Mouse (Mus musculus): Measurements from ENCODE around the gene Rab11fip4. TPM values are rescaled to one million over a fixed set of nuclear protein-coding genes. Genes with fewer than 3 reads are reported as not detected.

Rab11fip4 gene
- polyA plus RNA-seq, 1 experiment from 2014 or later: 23.3 TPM

- DNase-seq (ENCODE audit: extremely low spot score, low spot score): no peak
- no peak overlapping the region for H3K4me3 ChIP-seq
- H3K9me3 ChIP-seq: no peaks in the 10 kb centered on the region
- WGBS: 90% methylated on average over 5 of the region's 5 CpGs
- peaks cover 18% of the 10 kb centered on the region for H3K36me3 ChIP-seq (replicated peaks)
- peaks cover 11% of the 10 kb centered on the region for H3K4me1 ChIP-seq
- H3K27ac ChIP-seq: no peak overlapping the region
- H3K27me3 ChIP-seq (ENCODE audit: poor library complexity, severe bottlenecking): no peaks in the 10 kb centered on the region
These were observed 32.0 kb downstream of the Rab11fip4 start for GRCm38 (mm10) chr11:79623029-79623428.

DNA sequence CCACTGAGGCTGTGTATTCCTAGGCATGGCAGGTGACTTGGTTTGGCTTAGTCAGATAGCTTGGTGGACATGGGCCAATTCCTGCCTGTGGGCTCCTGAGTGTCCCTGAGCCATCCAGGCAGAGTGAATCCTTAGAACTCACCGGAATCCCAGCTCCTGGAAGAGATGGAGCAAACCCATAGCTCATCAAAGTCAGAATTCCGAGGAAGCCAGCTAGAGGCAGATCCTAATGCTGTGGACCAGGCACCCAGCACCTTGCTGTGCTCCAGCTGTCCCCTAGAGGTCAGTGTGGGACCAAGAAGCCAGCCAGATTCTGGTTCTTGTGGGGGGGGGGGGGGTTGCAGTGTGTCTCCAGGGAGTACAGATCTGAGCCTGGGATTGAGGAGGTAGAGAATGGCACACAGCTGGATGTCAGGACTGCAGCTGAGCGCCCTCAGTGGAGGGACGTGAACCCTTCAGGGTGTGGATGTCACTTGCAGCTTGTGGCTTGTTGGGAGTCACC lies 33.8 kb downstream of the Rab11fip4 start:
- 28% methylated on average over 4 of the region's 4 CpGs for WGBS
- peak; percentile 58 for DNase-seq (ENCODE audit: extremely low spot score, low spot score)
- H3K4me1 ChIP-seq: peaks cover 11% of the 10 kb centered on the region
- H3K36me3 ChIP-seq (replicated peaks): peaks cover 18% of the 10 kb centered on the region
- H3K27ac ChIP-seq: no peak overlapping the region; the same call in 1 of the 2 replicates
- H3K9me3 ChIP-seq: no peaks in the 10 kb centered on the region
- H3K27me3 ChIP-seq (ENCODE audit: poor library complexity, severe bottlenecking): no peaks in the 10 kb centered on the region
- H3K4me3 ChIP-seq: no peak overlapping the region

DNA sequence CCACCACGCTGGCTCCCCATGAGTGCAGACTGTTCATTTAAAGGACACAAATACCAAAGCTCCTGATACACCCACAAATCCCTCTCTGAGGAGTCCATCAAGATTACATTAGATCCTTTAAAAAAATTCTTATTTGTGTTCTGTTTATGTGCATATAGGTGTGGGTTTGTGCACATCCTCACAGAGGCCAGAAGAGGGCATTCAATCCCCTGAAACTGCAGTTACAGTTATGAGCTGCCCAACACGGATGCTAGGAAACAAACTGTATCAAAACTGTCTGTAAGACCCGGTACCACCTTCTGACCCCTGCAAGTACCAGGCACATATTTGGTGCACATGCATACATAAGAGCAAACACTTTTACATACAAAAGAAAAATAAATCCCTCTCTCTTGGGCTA lies 37.7 kb downstream of the Rab11fip4 start:
- no peak overlapping the region for H3K4me3 ChIP-seq
- no peaks in the 10 kb centered on the region for H3K36me3 ChIP-seq (replicated peaks)
- peaks cover 25% of the 10 kb centered on the region for H3K4me1 ChIP-seq
- no peak overlapping the region for H3K27ac ChIP-seq
- DNase-seq (ENCODE audit: extremely low spot score, low spot score): no peak
- WGBS: 78% methylated on average over 3 of the region's 3 CpGs
- H3K9me3 ChIP-seq: no peaks in the 10 kb centered on the region
- H3K27me3 ChIP-seq (ENCODE audit: poor library complexity, severe bottlenecking): no peaks in the 10 kb centered on the region

DNA sequence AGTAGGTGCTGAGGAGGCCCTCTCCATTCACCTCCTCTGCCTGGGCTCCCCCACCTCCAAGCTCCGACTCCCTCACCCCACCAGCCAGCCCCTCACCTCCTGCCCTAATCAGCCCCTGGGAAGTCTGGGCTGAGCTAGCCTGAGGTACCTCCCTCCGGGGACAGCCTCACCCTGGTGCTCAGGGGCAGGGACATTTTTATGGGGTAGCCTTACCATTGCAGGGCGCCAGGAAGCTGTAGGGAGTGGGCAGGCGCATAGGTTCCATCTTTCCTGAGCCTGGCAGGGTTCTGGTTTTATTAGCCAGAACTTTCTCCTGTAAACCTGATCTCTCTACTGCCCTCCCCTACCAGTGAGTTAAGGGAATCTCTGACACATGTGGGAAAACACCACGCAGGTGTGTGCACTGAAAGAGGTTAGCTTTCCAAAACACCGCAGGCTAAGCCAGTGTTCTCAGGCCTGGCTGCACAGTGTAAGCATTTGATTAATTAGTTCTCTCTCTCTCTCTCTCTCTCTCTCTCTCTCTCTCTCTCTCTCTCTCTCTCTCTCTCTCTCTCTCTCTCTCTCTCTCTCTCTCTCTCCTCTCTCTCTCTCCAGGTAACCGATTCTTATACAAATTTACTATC lies 38.9 kb downstream of the Rab11fip4 start:
- Histone ChIP-seq H3K4me1 (peaks cover 27% of the 10 kb centered on the region), H3K9me3 (no peaks in the 10 kb centered on the region), H3K36me3 (replicated peaks) (peaks cover 2% of the 10 kb centered on the region), H3K27ac (peak overlapping the region; percentile 77), H3K27me3 (ENCODE audit: poor library complexity, severe bottlenecking) (no peaks in the 10 kb centered on the region), H3K4me3 (no peak overlapping the region)
- no peak for DNase-seq (ENCODE audit: extremely low spot score, low spot score)
- 79% methylated on average over 7 of the region's 7 CpGs for WGBS

GRCm38 (mm10) chr11:79630521-79630920 lies 39.5 kb downstream of the Rab11fip4 start:
- peak overlapping the region; percentile 77 for H3K27ac ChIP-seq
- H3K4me3 ChIP-seq: no peak overlapping the region
- no peaks in the 10 kb centered on the region for H3K27me3 ChIP-seq (ENCODE audit: poor library complexity, severe bottlenecking)
- WGBS: 34% methylated on average over 6 of the region's 6 CpGs
- no peaks in the 10 kb centered on the region; the same call in 1 of the 2 replicates for H3K9me3 ChIP-seq
- DNase-seq (ENCODE audit: extremely low spot score, low spot score): no peak
- H3K4me1 ChIP-seq: peaks cover 26% of the 10 kb centered on the region
- peaks cover 6% of the 10 kb centered on the region for H3K36me3 ChIP-seq (replicated peaks)

DNA sequence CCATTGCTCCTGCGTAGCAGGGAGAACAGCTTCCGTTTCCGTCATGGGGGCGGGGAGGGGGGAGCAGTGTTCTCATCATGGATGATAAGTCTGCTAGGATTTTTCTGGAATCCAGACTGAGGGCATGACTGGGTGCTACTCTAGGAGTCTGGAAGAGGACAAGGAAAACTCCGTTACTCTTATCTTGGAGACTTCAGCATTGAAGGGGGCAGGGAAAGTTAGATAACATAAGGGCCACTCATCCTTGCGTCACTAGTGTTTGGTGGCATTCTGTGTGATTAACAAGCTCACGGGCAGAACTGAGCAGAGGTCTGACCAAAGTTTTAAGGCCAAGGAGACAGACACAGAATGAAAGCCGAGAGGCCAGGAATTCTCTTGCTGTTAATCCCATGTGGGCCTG lies 42.4 kb downstream of the Rab11fip4 start:
- Histone ChIP-seq H3K27me3 (ENCODE audit: poor library complexity, severe bottlenecking) (no peaks in the 10 kb centered on the region), H3K4me1 (peaks cover 28% of the 10 kb centered on the region), H3K27ac (0 out of 2 replicates have a peak overlapping the region, but pooled peaks have one; percentile 25), H3K9me3 (peaks cover 6% of the 10 kb centered on the region; the same call in 1 of the 2 replicates), H3K4me3 (no peak overlapping the region), H3K36me3 (replicated peaks) (peaks cover 13% of the 10 kb centered on the region)
- DNase-seq (ENCODE audit: extremely low spot score, low spot score): no peak
- WGBS: 83% methylated on average over 8 of the region's 8 CpGs

DNA sequence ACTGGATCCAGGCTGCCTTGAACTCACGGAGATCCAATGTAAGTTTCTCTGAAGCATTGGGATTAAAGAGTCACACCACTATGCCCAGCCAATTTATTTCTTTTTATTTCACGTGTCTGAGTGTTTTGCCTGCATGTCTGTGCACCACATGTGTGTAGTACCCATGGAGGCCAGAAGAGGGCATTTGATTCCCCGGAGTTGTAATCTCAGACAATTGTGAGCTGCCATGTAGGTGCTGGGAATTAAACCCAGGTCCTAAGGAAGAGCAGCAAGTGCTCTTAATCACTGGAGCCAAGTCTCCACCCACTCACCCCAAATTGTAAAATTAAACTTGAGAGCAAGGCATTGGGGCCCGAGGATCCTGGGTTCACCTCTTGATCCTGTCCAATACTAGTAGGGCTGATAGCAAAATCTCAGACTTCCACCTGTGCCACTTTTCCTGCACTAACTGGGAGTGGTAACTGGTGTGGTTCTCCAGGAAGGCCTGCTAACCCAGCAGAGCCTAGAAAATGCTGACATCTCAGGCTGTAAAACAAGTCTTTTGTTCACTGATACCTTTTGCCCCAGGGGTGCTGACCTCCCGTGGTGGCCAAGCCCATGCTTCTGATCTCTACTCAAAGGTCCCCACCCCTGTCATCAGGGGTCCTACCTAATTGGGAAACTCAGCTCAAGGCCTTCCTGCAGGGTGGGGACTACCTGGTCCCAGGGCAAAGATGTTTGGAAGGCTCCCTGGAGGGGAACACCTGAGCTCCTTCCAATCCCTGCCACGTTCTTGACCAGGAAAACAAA lies 44.8 kb downstream of the Rab11fip4 start:
- Histone ChIP-seq H3K27ac (no peak overlapping the region), H3K4me3 (no peak overlapping the region), H3K36me3 (replicated peaks) (peaks cover 13% of the 10 kb centered on the region), H3K4me1 (peaks cover 39% of the 10 kb centered on the region), H3K27me3 (ENCODE audit: poor library complexity, severe bottlenecking) (no peaks in the 10 kb centered on the region), H3K9me3 (peaks cover 6% of the 10 kb centered on the region; the same call in 1 of the 2 replicates)
- DNase-seq (ENCODE audit: extremely low spot score, low spot score): no peak
- WGBS: 83% methylated on average over 6 of the region's 6 CpGs

DNA sequence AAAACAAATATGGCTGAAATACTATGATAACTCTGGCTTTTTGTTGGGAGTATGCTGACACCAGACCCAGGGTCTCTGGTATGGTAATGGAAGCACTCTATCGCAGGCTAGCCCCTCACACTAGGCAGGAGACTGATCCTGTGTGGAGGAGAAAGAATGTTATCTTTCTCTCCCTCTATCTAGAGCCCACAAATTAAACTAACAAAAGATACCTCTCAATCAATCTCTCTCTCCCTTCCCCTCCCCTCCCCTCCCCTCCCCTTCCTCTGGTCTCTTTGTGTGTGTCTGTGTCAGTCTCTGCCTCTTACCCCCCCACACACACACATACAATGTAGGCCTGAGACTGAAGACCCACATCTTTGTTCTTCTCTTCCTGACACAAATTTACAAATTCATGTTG lies 45.5 kb downstream of the Rab11fip4 start:
- DNase-seq (ENCODE audit: extremely low spot score, low spot score): no peak
- 88% methylated on average over 1 of the region's 1 CpGs for WGBS
- no peak overlapping the region for H3K27ac ChIP-seq
- H3K36me3 ChIP-seq (replicated peaks): peaks cover 13% of the 10 kb centered on the region
- H3K4me1 ChIP-seq: peaks cover 45% of the 10 kb centered on the region
- H3K27me3 ChIP-seq (ENCODE audit: poor library complexity, severe bottlenecking): peaks cover under 1% of the 10 kb centered on the region; the same call in 1 of the 2 replicates
- no peak overlapping the region for H3K4me3 ChIP-seq
- peaks cover 6% of the 10 kb centered on the region; the same call in 1 of the 2 replicates for H3K9me3 ChIP-seq

DNA sequence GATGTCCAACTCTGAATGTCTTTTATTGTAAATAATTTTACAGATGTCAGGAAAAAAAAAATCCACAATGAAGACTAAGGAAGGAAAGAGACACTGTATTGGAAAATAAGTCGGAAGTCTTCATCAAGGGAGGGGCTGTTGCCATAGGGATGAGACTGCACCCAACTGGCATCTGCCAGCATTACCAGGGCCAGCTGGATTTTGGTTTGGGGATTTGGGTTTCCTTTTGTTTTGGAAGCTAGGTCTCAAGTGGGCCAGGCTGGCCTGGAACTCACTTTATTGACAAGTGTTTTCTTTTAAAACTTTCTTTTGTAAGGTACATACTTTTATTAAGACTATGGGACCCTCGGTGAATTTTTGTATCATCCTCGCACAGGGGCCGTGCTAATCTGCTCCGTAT lies 47.7 kb downstream of the Rab11fip4 start:
- Histone ChIP-seq H3K36me3 (replicated peaks) (peaks cover 13% of the 10 kb centered on the region), H3K4me1 (peaks cover 55% of the 10 kb centered on the region), H3K9me3 (peaks cover 6% of the 10 kb centered on the region; the same call in 1 of the 2 replicates), H3K4me3 (no peak overlapping the region), H3K27ac (peak overlapping the region; percentile 63; the same call in 1 of the 2 replicates), H3K27me3 (ENCODE audit: poor library complexity, severe bottlenecking) (peaks cover 3% of the 10 kb centered on the region; the same call in 1 of the 2 replicates)
- no peak for DNase-seq (ENCODE audit: extremely low spot score, low spot score)
- 78% methylated on average over 5 of the region's 5 CpGs for WGBS

DNA sequence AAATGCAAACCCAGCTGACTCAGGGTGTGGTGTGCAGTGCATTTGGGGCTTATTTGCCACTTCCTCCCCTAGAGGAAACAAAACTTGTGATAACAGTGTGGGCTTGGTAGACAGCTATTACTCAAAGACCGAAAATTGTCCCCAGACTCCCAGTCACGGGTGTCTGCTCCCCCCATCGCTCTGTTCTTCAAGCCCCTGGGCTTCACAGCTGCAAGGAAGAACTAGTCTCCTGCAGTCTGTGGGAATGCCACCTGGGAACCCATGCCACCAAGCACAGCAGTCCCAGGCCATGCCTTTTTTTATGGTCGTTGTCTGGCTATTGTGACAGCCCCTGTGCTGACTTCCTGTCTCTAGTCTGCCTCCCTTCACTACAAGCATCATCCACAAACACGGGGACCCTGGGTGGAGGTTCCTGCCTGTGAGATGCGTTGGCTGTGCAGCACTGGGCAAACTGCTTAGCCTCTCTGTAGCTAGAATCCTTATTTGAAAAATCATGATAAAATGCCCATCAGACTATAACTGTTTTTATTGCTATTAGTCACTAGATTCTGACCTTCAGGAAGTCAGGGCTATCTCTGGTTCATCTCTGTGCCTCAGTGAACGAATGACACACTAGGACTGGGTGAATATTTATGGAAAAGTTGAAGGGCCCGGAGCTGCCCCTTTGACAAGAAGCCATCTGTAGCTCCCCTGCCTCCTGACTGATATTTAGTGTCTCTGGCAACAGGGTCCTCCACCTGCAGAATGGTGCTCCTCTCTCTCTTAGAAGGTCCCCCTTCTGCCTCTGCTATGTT lies 50.1 kb downstream of the Rab11fip4 start:
- Histone ChIP-seq H3K36me3 (replicated peaks) (0 out of 2 replicates have a peak, but pooled peaks cover under 1% of the 10 kb centered on the region), H3K4me3 (no peak overlapping the region), H3K27ac (peak overlapping the region; percentile 63), H3K4me1 (peaks cover 73% of the 10 kb centered on the region), H3K9me3 (no peaks in the 10 kb centered on the region; the same call in 1 of the 2 replicates), H3K27me3 (ENCODE audit: poor library complexity, severe bottlenecking) (peaks cover 15% of the 10 kb centered on the region; the same call in 1 of the 2 replicates)
- WGBS: 72% methylated on average over 8 of the region's 8 CpGs
- no peak for DNase-seq (ENCODE audit: extremely low spot score, low spot score)

GRCm38 (mm10) chr11:79643730-79644129 lies 52.7 kb downstream of the Rab11fip4 start:
- H3K4me1 ChIP-seq: peaks cover 89% of the 10 kb centered on the region
- DNase-seq (ENCODE audit: extremely low spot score, low spot score): no peak
- no peaks in the 10 kb centered on the region for H3K9me3 ChIP-seq
- H3K36me3 ChIP-seq (replicated peaks): no peaks in the 10 kb centered on the region
- WGBS: 91% methylated on average over 9 of the region's 9 CpGs
- peak overlapping the region; percentile 91 for H3K27ac ChIP-seq
- H3K27me3 ChIP-seq (ENCODE audit: poor library complexity, severe bottlenecking): peaks cover 15% of the 10 kb centered on the region; the same call in 1 of the 2 replicates
- no peak overlapping the region for H3K4me3 ChIP-seq

DNA sequence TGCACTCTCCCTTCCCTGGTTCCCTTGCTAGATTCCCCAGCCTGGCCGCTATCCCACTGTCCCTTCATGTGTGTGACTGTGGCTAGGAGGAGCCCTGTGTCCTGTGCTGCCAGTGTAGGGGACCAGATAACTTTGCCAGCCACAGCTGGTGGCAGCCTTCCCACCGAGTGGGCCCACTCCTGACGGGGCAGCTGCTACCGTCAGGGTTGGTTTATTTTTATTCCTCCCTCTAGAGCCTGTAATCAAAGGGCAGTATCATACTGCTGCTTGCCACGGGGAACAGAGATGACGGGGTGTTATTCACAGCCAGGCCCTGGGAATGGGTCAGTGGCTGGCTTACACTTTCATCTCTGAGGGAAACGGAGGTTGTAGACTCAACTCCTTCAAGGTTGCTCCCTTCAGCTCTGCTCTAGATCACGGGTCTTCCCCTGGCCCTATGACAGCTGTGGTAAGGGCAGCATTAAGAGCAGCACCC lies 53.7 kb downstream of the Rab11fip4 start:
- DNase-seq (ENCODE audit: extremely low spot score, low spot score): no peak
- H3K27me3 ChIP-seq (ENCODE audit: poor library complexity, severe bottlenecking): peaks cover 15% of the 10 kb centered on the region; the same call in 1 of the 2 replicates
- no peaks in the 10 kb centered on the region for H3K36me3 ChIP-seq (replicated peaks)
- H3K4me3 ChIP-seq: no peak overlapping the region
- H3K4me1 ChIP-seq: peaks cover 89% of the 10 kb centered on the region
- no peaks in the 10 kb centered on the region for H3K9me3 ChIP-seq
- 66% methylated on average over 8 of the region's 8 CpGs for WGBS
- H3K27ac ChIP-seq: peak overlapping the region; percentile 91

All from forebrain, embryonic 10.5 days (tissue).